In the genomic region with DNA sequence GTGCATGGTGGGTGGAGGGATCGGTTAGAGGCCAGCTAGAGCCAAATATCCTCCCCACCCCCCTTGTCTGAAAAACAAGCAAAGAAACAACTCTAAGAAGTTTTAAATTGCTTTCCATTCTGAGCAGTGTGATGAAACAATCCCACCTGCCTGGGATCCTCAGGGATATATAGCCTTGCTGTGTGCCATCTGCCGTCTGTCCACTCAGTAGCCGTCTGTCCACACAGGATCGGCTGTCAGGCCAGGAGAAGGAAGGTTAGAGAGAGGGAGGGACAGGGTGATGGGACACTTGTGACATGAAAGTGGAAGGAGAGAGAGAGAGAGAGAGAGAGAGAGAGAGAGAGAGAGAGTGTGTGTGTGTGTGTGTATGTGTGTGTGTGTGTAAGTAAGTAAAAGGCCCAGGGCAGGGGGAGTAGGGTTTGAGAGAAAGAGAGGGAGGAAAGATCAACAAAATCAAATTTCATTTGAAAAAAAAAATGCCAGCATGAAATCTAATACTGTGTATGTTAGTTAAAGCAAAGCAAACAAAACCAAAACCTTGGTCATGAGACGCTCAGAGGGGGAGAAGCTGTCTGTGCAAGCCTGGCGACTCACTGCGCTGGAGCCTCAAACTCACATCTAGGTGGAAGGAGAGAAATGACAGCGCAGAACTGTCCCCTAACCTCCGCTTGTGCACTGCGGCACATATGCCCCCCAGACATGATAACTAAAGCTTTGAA, we compare ENCODE assay signal across 22 mouse cellular contexts. TPM values are rescaled to one million over a fixed set of nuclear protein-coding genes. Genes with fewer than 3 reads are reported as not detected.
DNase-seq lines count a peak whose midpoint lies in the region; ATAC-seq lines count a peak whose summit lies in the region.
"Had no signal": no experiment of that assay in that cellular context is flagged by ENCODE, and none has a peak within 500 bp of the region (broad histone marks: within the 10 kb centered on the region; RNA-seq: fewer than 3 reads in every experiment).

No protein-coding gene starts in this region.

- no peak overlapping the region for H3K9ac ChIP-seq in kidney, embryonic 16.5 days (replicated peaks; ENCODE audit: low read length)
- no peak overlapping the region for H3K9ac ChIP-seq in midbrain, embryonic 11.5 days (ENCODE audit: low read length)
- H3K9ac ChIP-seq in midbrain, embryonic 15.5 days: no peak overlapping the region
- H3K9ac ChIP-seq: embryonic facial prominence, embryonic 15.5 days; heart, embryonic 15.5 days had no signal

- H3K4me3 ChIP-seq in heart, embryonic 10.5 days: no peak overlapping the region
- H3K4me3 ChIP-seq in kidney, embryonic 16.5 days (ENCODE audit: low read length): no peak overlapping the region
- H3K4me3 ChIP-seq in midbrain, embryonic 11.5 days (ENCODE audit: low read depth, low read length): no peak overlapping the region
- no peak overlapping the region for H3K4me3 ChIP-seq in midbrain, embryonic 15.5 days
- H3K4me3 ChIP-seq: embryonic facial prominence, embryonic 15.5 days; erythroblast, embryonic 14.5 days; forebrain, embryonic 10.5 days; gastrocnemius, adult 2 months; heart, embryonic 15.5 days had no signal

- 75% methylated on average over 10 of the region's 10 CpGs for WGBS in heart, embryonic 10.5 days
- 31% methylated on average over 10 of the region's 10 CpGs for WGBS in kidney, embryonic 16.5 days
- 85% methylated on average over 10 of the region's 10 CpGs for WGBS in midbrain, embryonic 11.5 days
- WGBS in midbrain, embryonic 15.5 days: 80% methylated on average over 10 of the region's 10 CpGs

- peak; percentile 48 for DNase-seq in heart, embryonic 10.5 days (ENCODE audit: low spot score)
- DNase-seq in heart, postnatal 10 days: no peak
- DNase-seq in kidney, postnatal 36 days: no peak
- peak; percentile 59 for DNase-seq in midbrain, embryonic 11.5 days (ENCODE audit: low spot score, missing footprints)
- no peak for DNase-seq in embryo, embryonic 9.5 days (ENCODE audit: extremely low spot score)
- DNase-seq: adrenal gland, adult 8-10 months; adrenal gland, postnatal 36 days; cerebellum, adult 2 months; cerebellum, postnatal 10 days; gastrocnemius, adult 2 months; gastrocnemius, postnatal 25 days had no signal

- H3K9me3 ChIP-seq in heart, embryonic 10.5 days: no peaks in the 10 kb centered on the region
- H3K9me3 ChIP-seq in kidney, embryonic 16.5 days (ENCODE audit: low read length): no peaks in the 10 kb centered on the region
- no peaks in the 10 kb centered on the region for H3K9me3 ChIP-seq in midbrain, embryonic 11.5 days (ENCODE audit: control insufficient read depth, low read length)
- no peaks in the 10 kb centered on the region for H3K9me3 ChIP-seq in midbrain, embryonic 15.5 days
- H3K9me3 ChIP-seq: embryonic facial prominence, embryonic 15.5 days; forebrain, embryonic 10.5 days; heart, embryonic 15.5 days had no signal

- H3K36me3 ChIP-seq in heart, embryonic 10.5 days: 0 out of 2 replicates have a peak, but pooled peaks cover 2% of the 10 kb centered on the region
- H3K36me3 ChIP-seq in kidney, embryonic 16.5 days (ENCODE audit: insufficient read depth, low read length): no peaks in the 10 kb centered on the region
- no peaks in the 10 kb centered on the region for H3K36me3 ChIP-seq in midbrain, embryonic 11.5 days (ENCODE audit: control insufficient read depth, insufficient read depth, low read length)
- no peaks in the 10 kb centered on the region for H3K36me3 ChIP-seq in midbrain, embryonic 15.5 days (replicated peaks)
- H3K36me3 ChIP-seq: embryonic facial prominence, embryonic 15.5 days; heart, embryonic 15.5 days had no signal

- intact Hi-C loops in heart, postnatal 10 days (cut with DNase I): loop anchor here (5.0 kb wide), 1 partner anchor 36 kb away; no protein-coding TSS in a partner anchor

- no peak overlapping the region for H3K27ac ChIP-seq in heart, embryonic 10.5 days
- H3K27ac ChIP-seq in kidney, embryonic 16.5 days (ENCODE audit: low read length): peak overlapping the region; percentile 65
- no peak overlapping the region for H3K27ac ChIP-seq in midbrain, embryonic 11.5 days (ENCODE audit: low read depth, low read length)
- H3K27ac ChIP-seq in midbrain, embryonic 15.5 days: no peak overlapping the region
- H3K27ac ChIP-seq: embryonic facial prominence, embryonic 15.5 days; forebrain, embryonic 10.5 days; gastrocnemius, adult 2 months; heart, embryonic 15.5 days had no signal

- no peaks in the 10 kb centered on the region for H3K27me3 ChIP-seq in heart, embryonic 10.5 days (ENCODE audit: insufficient read depth, poor library complexity, severe bottlenecking)
- no peaks in the 10 kb centered on the region for H3K27me3 ChIP-seq in kidney, embryonic 16.5 days (ENCODE audit: insufficient read depth, low read length)
- no peaks in the 10 kb centered on the region for H3K27me3 ChIP-seq in midbrain, embryonic 11.5 days (ENCODE audit: control insufficient read depth, insufficient read depth, low read length)
- H3K27me3 ChIP-seq in midbrain, embryonic 15.5 days (replicated peaks): no peaks in the 10 kb centered on the region
- H3K27me3 ChIP-seq: CH12.LX; embryonic facial prominence, embryonic 15.5 days; heart, embryonic 15.5 days had no signal

- H3K4me1 ChIP-seq in heart, embryonic 10.5 days: peaks cover 5% of the 10 kb centered on the region
- H3K4me1 ChIP-seq in kidney, embryonic 16.5 days (ENCODE audit: insufficient read depth, low read length): peaks cover 11% of the 10 kb centered on the region; the same call in 1 of the 2 replicates
- no peaks in the 10 kb centered on the region for H3K4me1 ChIP-seq in midbrain, embryonic 11.5 days (ENCODE audit: control insufficient read depth, insufficient read depth, low read length)
- no peaks in the 10 kb centered on the region for H3K4me1 ChIP-seq in midbrain, embryonic 15.5 days
- H3K4me1 ChIP-seq: embryonic facial prominence, embryonic 15.5 days; heart, embryonic 15.5 days had no signal

- ATAC-seq in kidney, embryonic 16.5 days (ENCODE audit: low FRiP score, low TSS enrichment): peak; percentile 46; the same call in 1 of the 2 replicates
- no peak for ATAC-seq in midbrain, embryonic 11.5 days (ENCODE audit: low FRiP score)
- no peak for ATAC-seq in midbrain, embryonic 15.5 days (replicated peaks)
- ATAC-seq: forebrain, embryonic 14.5 days; hindbrain, embryonic 16.5 days; inflammation-experienced regulatory T-cells, adult 6 months had no signal

- H3K4me2 ChIP-seq in kidney, embryonic 16.5 days (replicated peaks; ENCODE audit: low read depth, low read length): no peak overlapping the region
- no peak overlapping the region for H3K4me2 ChIP-seq in midbrain, embryonic 11.5 days
- no peak overlapping the region for H3K4me2 ChIP-seq in midbrain, embryonic 15.5 days
- H3K4me2 ChIP-seq: embryonic facial prominence, embryonic 15.5 days; heart, embryonic 11.5 days; heart, embryonic 15.5 days had no signal

RNA-seq across cellular contexts. Expression of a gene that starts 28.8 kb away (rescaled TPM):
- 2.0 and 3.5 TPM in 2 replicates for polyA plus RNA-seq in heart, embryonic 10.5 days (2016; fragmentation: Nextera tagmentation; extraction: Ambion mirVana)
- total RNA-seq in heart, postnatal 10 days (2021): 1 to 10 TPM; 2.8 to 2.9 TPM
- 6.7 and 7.8 TPM in 2 replicates for polyA plus RNA-seq in kidney, embryonic 16.5 days (2015; fragmentation: Nextera tagmentation; extraction: Ambion mirVana)
- polyA plus RNA-seq in midbrain, embryonic 11.5 days (2014; fragmentation: Nextera tagmentation; extraction: Ambion mirVana): 2.6 and 3.3 TPM in 2 replicates
- polyA plus RNA-seq in midbrain, embryonic 15.5 days (2015; fragmentation: Nextera tagmentation; extraction: Ambion mirVana): 2.2 and 2.6 TPM in 2 replicates

Comparison
In these comparisons a context has a peak if more than half of its experiments do, and no peak if none do; other contexts are left out.
1. DNase-seq: peak in heart, embryonic 10.5 days (single experiment) and midbrain, embryonic 11.5 days (single experiment); none in heart, postnatal 10 days (0 of 2), kidney, postnatal 36 days (0 of 2) and embryo, embryonic 9.5 days (single experiment).